Mouse (Mus musculus) yolk sac, embryonic 10.5 days (tissue): ENCODE measurements around the gene Tcaim.
"Not testable (repeated sequence)": the region's sequence is repeated elsewhere in the genome, so short reads cannot be mapped to it uniquely, and the experiment has no call there.

Experiments
- DNase-seq: peaks from one replicate; pipeline ENCODE4 v3.0.0-alpha.2; 2017; ENCODE audit warnings: low spot score

Gene Tcaim

GRCm38 (mm10) chr9:122805053-122805844 is at the start of gene Tcaim:
Gene Tcaim (plus strand): TSS chr9:122805539.
- DNase-seq = peak; percentile 97

DNA sequence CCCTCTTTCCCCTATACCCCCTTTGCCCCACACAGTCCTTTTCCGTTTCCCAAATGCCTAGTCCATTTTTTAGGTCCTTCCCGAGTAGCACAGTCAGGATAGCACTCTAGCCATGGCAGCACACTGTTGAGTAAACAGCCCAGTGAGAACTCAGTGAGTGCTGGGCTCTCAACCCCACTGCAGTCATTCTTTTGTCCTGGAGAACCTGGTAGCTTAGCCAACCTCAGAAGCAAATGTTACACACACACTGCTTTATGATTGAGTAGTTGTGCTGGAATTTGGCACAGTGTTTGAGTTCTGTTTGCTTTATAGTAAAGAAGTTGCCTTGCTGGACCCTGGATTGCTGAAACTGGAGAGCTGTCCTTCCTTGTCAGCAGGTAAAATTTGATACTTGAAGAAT is 47.7 kb upstream of the Tcaim start:
- no peak for DNase-seq

DNA sequence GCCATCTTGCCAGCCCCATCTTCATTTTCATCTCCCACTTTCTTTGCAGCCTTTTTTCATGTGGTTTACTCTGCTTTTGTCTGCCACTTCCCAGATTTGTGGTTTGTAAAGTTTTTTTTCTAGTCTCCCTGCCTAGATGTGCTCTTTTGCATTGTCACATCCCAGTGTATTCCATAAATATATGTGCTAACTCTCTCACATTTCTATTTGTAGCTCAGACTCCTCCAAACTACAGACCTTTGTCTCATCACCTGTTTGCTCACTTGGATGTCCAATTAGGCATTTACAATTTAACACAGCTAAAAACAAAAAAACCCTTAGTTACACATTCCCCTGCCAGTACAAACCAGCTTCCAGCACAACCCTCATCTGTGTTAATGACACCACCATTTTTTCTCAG is 45.2 kb upstream of the Tcaim start:
- no peak for DNase-seq

GRCm38 (mm10) chr9:122785231-122785630 is 20.1 kb upstream of the Tcaim start:
- no peak for DNase-seq

- DNase-seq = no peak
These were observed 18.8 kb upstream of the Tcaim start for GRCm38 (mm10) chr9:122786534-122786933.

DNA sequence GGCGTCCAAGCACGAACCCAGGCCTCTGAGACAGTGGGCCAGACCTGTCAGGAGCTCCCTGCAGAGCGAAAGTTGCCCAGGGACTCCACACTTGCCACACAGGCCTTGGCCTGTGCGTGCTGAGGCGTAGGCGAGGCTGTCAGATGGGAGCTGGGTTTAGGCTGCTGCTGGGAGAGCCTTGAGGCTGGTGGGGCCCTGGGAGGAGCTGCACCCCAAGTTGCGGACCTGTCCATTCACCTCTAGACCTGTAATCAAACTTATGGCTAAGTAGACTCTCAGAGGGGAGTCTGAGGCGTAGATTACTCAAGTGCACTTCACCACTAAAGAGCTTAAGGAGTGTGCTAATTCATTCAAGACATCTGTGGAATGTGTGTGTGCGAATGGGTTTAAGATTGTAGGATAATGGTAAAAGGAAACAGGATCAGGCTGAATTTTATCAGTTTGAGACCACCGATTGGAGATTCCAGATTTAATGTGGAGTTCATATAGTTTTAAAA is 554 bp downstream of the Tcaim start:
- DNase-seq = no peak

DNA sequence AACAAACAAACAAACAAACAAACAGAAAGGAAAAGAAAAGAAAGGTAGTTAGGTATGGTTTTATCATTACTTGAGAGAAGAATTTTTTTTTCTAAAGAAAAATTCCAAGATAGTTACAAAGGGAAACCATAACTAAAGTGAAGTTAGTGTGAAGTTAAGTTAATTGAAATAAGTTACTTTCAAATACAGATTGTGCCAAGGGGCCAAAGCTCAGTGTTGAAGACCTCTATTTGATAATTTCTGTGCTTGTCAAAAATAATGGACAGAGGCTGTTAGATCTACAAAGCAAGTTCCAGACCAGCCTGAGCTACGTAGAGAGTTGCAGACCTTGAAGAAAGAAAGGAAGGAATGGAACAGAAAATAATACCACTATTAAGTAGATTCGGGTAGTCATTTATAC is 1.8 kb downstream of the Tcaim start:
- no peak for DNase-seq

DNA sequence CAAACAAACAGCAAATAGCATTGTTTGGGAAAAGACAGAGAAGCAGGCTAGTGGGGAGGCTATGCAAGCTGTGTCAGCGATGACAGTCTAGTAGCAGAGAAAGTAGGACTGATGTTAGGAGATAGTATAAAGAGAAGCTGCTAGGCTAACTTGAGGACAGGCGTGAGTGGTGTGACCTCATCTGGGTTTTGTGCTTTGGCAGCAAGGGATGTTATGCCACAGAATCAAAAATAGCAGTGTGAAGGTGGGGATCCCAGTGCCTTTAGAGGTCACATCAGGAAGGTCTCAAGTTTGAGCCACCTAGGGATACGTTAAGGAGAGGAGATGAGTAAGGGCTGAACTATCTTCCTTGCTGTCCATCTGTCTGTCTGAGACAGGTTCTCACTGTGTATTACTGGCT is 4.9 kb downstream of the Tcaim start:
- no peak for DNase-seq

DNA sequence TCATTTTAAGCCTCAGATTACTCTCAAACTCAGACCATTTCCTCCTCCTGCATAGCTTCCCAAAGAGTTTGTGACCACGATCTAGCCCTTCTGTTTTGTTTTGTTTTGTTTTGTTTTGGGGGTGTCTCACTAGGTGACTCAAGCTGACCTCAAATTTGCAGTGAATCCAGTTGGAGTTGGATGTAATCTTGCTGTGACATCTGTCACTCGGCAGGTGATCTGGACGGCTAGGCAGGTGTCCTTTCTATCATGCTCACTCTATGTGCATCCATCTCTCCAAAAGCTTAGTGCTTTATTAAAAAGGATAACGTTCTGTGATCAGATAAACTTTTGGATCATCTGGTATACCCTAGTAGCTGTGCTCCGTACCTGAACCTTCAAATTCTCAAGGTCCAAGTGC is 7.0 kb downstream of the Tcaim start:
- no peak for DNase-seq

DNA sequence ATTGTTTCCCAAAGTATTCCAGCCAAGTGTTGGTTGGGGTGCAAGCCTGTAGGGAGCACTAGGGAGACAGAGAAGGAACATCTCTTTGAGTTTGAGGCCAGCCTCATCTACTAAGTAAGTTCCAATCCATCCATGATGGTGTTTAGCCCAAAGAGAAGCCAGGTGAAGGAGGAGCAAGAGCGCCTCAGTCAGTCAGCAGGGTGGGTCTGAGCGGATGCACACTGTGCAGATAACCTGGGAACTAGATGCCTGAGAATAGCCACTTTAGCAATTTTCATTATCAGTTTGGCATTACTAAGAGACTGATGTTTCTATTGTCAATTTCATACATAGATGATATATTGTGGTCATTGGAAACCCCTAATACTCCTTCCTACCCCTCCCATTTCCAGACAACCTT is 9.4 kb downstream of the Tcaim start:
- peak; percentile 17 for DNase-seq

GRCm38 (mm10) chr9:122815239-122815851 is 10.0 kb downstream of the Tcaim start:
- peak; percentile 58 for DNase-seq

DNA sequence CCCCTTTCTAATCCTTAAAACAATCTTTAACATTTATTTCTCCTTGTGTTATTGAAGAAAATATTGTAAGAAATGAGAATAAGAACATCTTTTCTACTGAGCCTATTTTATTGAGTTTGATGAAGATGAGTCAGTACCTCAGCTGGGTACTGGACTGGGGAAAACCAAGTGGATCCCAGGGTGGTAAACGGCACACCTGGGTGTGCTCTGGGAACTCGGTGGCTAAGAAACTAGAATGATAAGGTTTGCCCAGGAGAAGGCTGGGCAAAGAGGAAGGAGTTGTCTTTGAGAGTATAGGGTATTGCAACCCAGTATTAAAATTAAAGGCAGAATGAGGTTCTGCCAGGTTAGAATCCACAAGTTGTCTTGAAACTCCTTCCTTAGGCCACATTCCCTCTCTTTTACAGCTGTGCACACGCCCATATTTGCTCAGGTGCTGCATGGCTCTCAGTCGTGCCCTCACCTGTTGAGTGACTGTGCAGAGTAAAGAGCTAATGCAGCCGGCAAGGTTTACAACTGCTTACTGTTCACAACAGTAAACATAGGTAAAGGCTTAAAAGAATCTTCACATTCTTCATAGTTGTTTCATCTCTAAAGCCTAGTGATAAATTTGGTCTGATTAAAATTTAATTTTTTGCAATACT is 18.2 kb downstream of the Tcaim start:
- DNase-seq = no peak

DNA sequence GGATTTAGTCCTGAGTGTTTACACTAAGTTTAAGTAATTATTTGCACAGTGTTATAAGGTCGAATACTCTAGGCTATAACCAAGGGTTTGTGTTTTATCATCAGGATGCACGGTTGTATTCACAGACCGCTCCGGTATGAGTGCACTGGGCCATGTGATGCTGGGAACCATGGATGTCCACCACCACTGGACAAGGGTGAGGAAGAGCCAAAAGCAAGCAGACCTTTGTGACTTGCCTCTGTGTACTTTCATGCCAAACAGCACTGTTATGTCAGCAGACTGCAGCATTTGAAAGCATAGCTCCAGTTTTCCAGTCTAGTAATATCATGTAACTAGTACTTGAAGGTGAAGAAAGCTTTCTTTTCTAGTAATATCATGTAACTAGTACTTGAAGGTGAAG is 21.4 kb downstream of the Tcaim start:
- DNase-seq = peak; percentile 21

DNA sequence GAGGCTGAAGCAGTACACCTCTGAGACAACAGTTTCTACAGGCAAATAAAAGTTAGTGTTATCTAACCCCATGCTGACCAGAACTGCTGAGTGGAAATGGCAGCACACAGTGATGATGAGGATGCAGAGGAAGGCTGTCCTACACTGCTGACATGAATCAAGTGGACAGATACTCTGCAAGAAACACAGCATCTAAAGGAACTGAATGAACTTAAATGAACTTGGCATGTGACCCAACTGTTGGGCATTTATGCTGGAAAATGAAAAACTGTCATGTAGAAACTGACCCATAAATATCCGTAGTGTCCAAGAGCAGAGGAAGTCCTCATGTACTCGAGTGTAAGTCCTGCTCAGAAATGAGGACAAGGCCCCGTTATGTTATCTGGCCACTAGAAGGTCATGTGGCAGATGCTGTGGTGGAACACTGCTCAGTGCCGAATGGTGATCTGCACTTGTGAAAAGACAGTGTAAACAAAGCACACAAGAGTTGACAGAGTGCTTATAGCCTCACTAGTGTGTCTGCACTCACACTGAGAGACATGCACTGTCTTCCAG is 24.6 kb downstream of the Tcaim start:
- DNase-seq = no peak

DNA sequence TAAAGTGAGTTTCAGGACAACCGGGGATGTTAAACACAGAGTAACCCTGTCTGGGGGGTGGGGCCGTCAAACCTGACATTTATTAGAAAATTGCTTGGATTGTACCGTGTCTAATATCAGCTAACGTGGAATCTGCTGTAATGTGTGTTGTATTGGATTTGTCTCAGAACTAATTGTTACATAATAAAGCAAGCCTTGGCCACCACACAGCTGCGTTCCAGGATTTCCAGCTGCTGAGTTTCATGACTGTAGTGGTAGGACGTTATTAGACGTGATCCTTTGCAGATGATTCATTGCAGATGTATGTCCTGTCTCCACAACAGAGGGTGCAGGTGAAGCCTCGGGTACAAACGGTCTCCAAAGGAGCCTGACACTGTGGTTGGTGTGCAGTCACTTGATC is 30.8 kb downstream of the Tcaim start:
- DNase-seq = no peak

GRCm38 (mm10) chr9:122836790-122837189 is 31.5 kb downstream of the Tcaim start:
- no peak for DNase-seq

- no peak for DNase-seq
These were observed 31.9 kb downstream of the Tcaim start for GRCm38 (mm10) chr9:122837216-122837615.

DNA sequence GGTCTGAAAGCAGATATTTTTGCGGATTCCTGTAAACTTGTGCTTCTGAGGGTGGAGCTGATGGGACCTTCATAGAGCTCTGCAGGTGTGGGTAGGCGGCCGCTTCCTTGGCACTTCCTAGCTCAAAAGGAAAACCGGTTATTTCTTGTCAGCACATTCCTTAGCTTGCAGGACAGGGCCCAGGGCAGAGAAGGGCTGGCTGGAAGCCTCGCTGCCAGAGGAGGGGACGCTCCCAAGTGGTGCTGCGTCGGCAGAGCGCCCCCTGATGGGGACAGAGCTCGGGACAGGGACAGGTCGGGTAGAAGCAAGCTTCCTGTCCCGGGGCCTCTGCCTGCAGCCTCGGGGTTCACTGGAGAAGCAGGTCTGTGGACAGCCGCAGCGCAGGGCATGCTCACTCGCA is 32.3 kb downstream of the Tcaim start:
- peak; percentile 62 for DNase-seq

DNA sequence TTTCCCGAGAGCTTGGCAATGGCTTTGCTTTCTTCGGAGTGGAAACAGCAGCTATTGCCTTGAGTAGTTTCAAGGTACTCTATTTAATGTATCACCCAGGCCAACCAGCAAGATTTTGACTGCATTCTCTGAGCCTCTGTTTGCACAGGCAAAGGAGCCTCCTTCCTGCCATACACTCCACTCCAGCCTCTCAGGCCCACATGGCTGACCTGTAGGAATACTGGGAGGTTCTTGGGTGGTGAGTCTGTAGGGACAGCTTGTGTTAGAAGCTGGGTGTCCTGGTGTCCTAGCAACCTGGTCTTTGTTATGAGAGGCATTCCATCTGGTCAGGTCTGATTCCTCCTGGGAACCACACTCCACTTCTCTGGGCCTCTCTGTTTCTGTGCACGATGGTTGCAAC is 38.4 kb downstream of the Tcaim start, which contains the start of gene Gm35549:
Gene Gm35549, minus strand, starts transcription at position 276 of the 400 bp plus-strand sequence.
- no peak for DNase-seq

GRCm38 (mm10) chr9:122845621-122846020 is 40.3 kb downstream of the Tcaim start:
- no peak for DNase-seq

GRCm38 (mm10) chr9:122846156-122846555 is 40.8 kb downstream of the Tcaim start:
- no peak for DNase-seq

- not testable (repeated sequence) for DNase-seq
These were observed 42.5 kb downstream of the Tcaim start for GRCm38 (mm10) chr9:122847811-122848311.
